Mouse (Mus musculus) forebrain, embryonic 12.5 days (tissue): ENCODE measurements around the gene Ubash3a. TPM values are rescaled to one million over a fixed set of nuclear protein-coding genes. Genes with fewer than 3 reads are reported as not detected.

Experiments used
- ATAC-seq: fragments of 200-750 bp; cut with Nextera tagmentation; 2 replicates; pipeline ENCODE4 v1.8.0; 2017; ENCODE audit warnings: moderate TSS enrichment; ENCODE audit not compliant: low FRiP score
- H3K27ac ChIP-seq: fragments of 300-500 bp; sonication (generic); 2 replicates; pipeline ENCODE4 v1.5.1; 2016; ENCODE audit warnings: mild to moderate bottlenecking
- H3K27me3 ChIP-seq: fragments of 300-500 bp; sonication (generic); 2 replicates; pipeline ENCODE4 v1.6.1; 2016; ENCODE audit warnings: mild to moderate bottlenecking
- H3K36me3 ChIP-seq: fragments of 300-500 bp; sonication (generic); replicated peaks from 2 replicates; pipeline ENCODE4 v1.6.1; 2016; ENCODE audit warnings: mild to moderate bottlenecking
- H3K4me1 ChIP-seq: fragments of 300-500 bp; sonication (generic); 2 replicates; pipeline ENCODE4 v1.6.1; 2016
- H3K4me2 ChIP-seq: fragments of 300-500 bp; sonication (generic); 2 replicates; pipeline ENCODE4 v1.6.1; 2016; ENCODE audit warnings: mild to moderate bottlenecking, moderate library complexity
- H3K4me3 ChIP-seq: fragments of 300-500 bp; sonication (generic); replicated peaks from 2 replicates; pipeline ENCODE4 v1.5.1; 2016; ENCODE audit warnings: mild to moderate bottlenecking
- H3K9ac ChIP-seq: fragments of 300-500 bp; sonication (generic); 2 replicates; pipeline ENCODE4 v1.6.1; 2016; ENCODE audit warnings: mild to moderate bottlenecking
- H3K9me3 ChIP-seq: fragments of 300-500 bp; sonication (generic); 2 replicates; pipeline ENCODE4 v1.6.1; 2016
- WGBS: fragments of 180-500 bp; shearing (Covaris S2); methylation state at CpG from one replicate; pipeline ENCODE4 v1.1.7; 2016; 5-methylcytosine and 5-hydroxymethylcytosine counted together
- polyA plus RNA-seq: library from polyadenylated mRNA; unstranded; fragments of >200 nt; fragmentation: Nextera tagmentation; extraction: Ambion mirVana; gene quantifications from 2 replicates; pipeline ENCODE4 v1.2.1, GENCODE M21; 2016

The Ubash3a gene
- polyA plus RNA-seq, 1 experiment from 2014 or later, result 0.29 TPM

GRCm38 (mm10) chr17:31224591-31224990 lies 16.9 kb downstream of the Ubash3a start:
- no peak overlapping the region for H3K9ac ChIP-seq
- no peak overlapping the region for H3K27ac ChIP-seq
- H3K4me2 ChIP-seq, result no peak overlapping the region
- H3K4me1 ChIP-seq, result no peaks in the 10 kb centered on the region
- no peaks in the 10 kb centered on the region for H3K27me3 ChIP-seq
- no peak overlapping the region for H3K4me3 ChIP-seq
- no peaks in the 10 kb centered on the region for H3K9me3 ChIP-seq
- H3K36me3 ChIP-seq, result no peaks in the 10 kb centered on the region
- no peak for ATAC-seq
- WGBS, result 88% methylated on average over 8 of the region's 8 CpGs

- WGBS, result 76% methylated on average over 3 of the region's 3 CpGs
- no peak overlapping the region for H3K27ac ChIP-seq
- no peak overlapping the region for H3K4me3 ChIP-seq
These were observed 18.7 kb downstream of the Ubash3a start for GRCm38 (mm10) chr17:31226368-31226767.

GRCm38 (mm10) chr17:31226931-31227330 lies 19.3 kb downstream of the Ubash3a start:
- no peaks in the 10 kb centered on the region for H3K36me3 ChIP-seq
- ATAC-seq, result no peak
- no peaks in the 10 kb centered on the region for H3K27me3 ChIP-seq
- H3K9me3 ChIP-seq, result no peaks in the 10 kb centered on the region
- H3K9ac ChIP-seq, result no peak overlapping the region
- no peaks in the 10 kb centered on the region for H3K4me1 ChIP-seq
- 87% methylated on average over 7 of the region's 7 CpGs for WGBS
- H3K27ac ChIP-seq, result no peak overlapping the region
- no peak overlapping the region for H3K4me3 ChIP-seq
- H3K4me2 ChIP-seq, result no peak overlapping the region

More at GRCm38 (mm10) chr17:31226368-31226767, 18.7 kb downstream of the Ubash3a start:
- H3K36me3 ChIP-seq, result no peaks in the 10 kb centered on the region
- ATAC-seq, result no peak
- H3K27me3 ChIP-seq, result no peaks in the 10 kb centered on the region
- no peaks in the 10 kb centered on the region for H3K4me1 ChIP-seq
- no peaks in the 10 kb centered on the region for H3K9me3 ChIP-seq
- H3K9ac ChIP-seq, result no peak overlapping the region
- no peak overlapping the region for H3K4me2 ChIP-seq

GRCm38 (mm10) chr17:31231780-31232179 lies 24.1 kb downstream of the Ubash3a start:
- ATAC-seq, result no peak
- no peak overlapping the region for H3K4me3 ChIP-seq
- 57% methylated on average over 6 of the region's 6 CpGs for WGBS
- no peak overlapping the region for H3K27ac ChIP-seq
- H3K4me1 ChIP-seq, result peaks cover 6% of the 10 kb centered on the region
- no peaks in the 10 kb centered on the region for H3K36me3 ChIP-seq
- H3K27me3 ChIP-seq, result no peaks in the 10 kb centered on the region
- H3K4me2 ChIP-seq, result no peak overlapping the region
- H3K9me3 ChIP-seq, result no peaks in the 10 kb centered on the region
- no peak overlapping the region for H3K9ac ChIP-seq

GRCm38 (mm10) chr17:31232251-31233010 lies 24.8 kb downstream of the Ubash3a start:
- 41% methylated on average over 8 of the region's 8 CpGs for WGBS
- no peak overlapping the region for H3K9ac ChIP-seq
- H3K4me3 ChIP-seq, result no peak overlapping the region
- H3K4me1 ChIP-seq, result peaks cover 6% of the 10 kb centered on the region
- no peak overlapping the region for H3K27ac ChIP-seq
- H3K27me3 ChIP-seq, result no peaks in the 10 kb centered on the region
- ATAC-seq, result no peak
- no peak overlapping the region for H3K4me2 ChIP-seq
- no peaks in the 10 kb centered on the region for H3K36me3 ChIP-seq
- H3K9me3 ChIP-seq, result no peaks in the 10 kb centered on the region

GRCm38 (mm10) chr17:31235915-31236314 lies 28.2 kb downstream of the Ubash3a start:
- Histone ChIP-seq H3K27ac (no peak overlapping the region), H3K4me2 (no peak overlapping the region), H3K36me3 (no peaks in the 10 kb centered on the region), H3K4me1 (peaks cover 6% of the 10 kb centered on the region), H3K9me3 (no peaks in the 10 kb centered on the region), H3K4me3 (no peak overlapping the region), H3K9ac (no peak overlapping the region), H3K27me3 (no peaks in the 10 kb centered on the region)
- no peak for ATAC-seq
- 95% methylated on average over 1 of the region's 1 CpGs for WGBS

GRCm38 (mm10) chr17:31238234-31239020 lies 30.8 kb downstream of the Ubash3a start:
- Histone ChIP-seq H3K4me1 (no peaks in the 10 kb centered on the region), H3K9me3 (no peaks in the 10 kb centered on the region), H3K27me3 (no peaks in the 10 kb centered on the region), H3K4me2 (no peak overlapping the region), H3K36me3 (no peaks in the 10 kb centered on the region), H3K4me3 (no peak overlapping the region), H3K27ac (no peak overlapping the region), H3K9ac (no peak overlapping the region)
- 79% methylated on average over 7 of the region's 7 CpGs for WGBS
- ATAC-seq, result no peak

GRCm38 (mm10) chr17:31241156-31241555 lies 33.5 kb downstream of the Ubash3a start:
- no peaks in the 10 kb centered on the region for H3K9me3 ChIP-seq
- 91% methylated on average over 8 of the region's 8 CpGs for WGBS
- no peak overlapping the region for H3K27ac ChIP-seq
- H3K4me1 ChIP-seq, result no peaks in the 10 kb centered on the region
- H3K4me3 ChIP-seq, result no peak overlapping the region
- no peak overlapping the region for H3K9ac ChIP-seq
- no peaks in the 10 kb centered on the region for H3K27me3 ChIP-seq
- no peaks in the 10 kb centered on the region for H3K36me3 ChIP-seq
- no peak for ATAC-seq
- H3K4me2 ChIP-seq, result no peak overlapping the region

GRCm38 (mm10) chr17:31242764-31243163 lies 35.1 kb downstream of the Ubash3a start:
- H3K4me2 ChIP-seq, result no peak overlapping the region
- WGBS, result 20% methylated on average over 1 of the region's 1 CpGs
- H3K36me3 ChIP-seq, result no peaks in the 10 kb centered on the region
- ATAC-seq, result no peak
- no peaks in the 10 kb centered on the region for H3K9me3 ChIP-seq
- no peak overlapping the region for H3K4me3 ChIP-seq
- no peak overlapping the region for H3K27ac ChIP-seq
- no peaks in the 10 kb centered on the region for H3K27me3 ChIP-seq
- H3K9ac ChIP-seq, result no peak overlapping the region
- no peaks in the 10 kb centered on the region for H3K4me1 ChIP-seq

- no peak overlapping the region for H3K9ac ChIP-seq
- H3K36me3 ChIP-seq, result no peaks in the 10 kb centered on the region
- no peak overlapping the region for H3K4me2 ChIP-seq
- no peaks in the 10 kb centered on the region for H3K27me3 ChIP-seq
- H3K27ac ChIP-seq, result no peak overlapping the region
- H3K9me3 ChIP-seq, result no peaks in the 10 kb centered on the region
- H3K4me1 ChIP-seq, result no peaks in the 10 kb centered on the region
- WGBS, result 82% methylated on average over 5 of the region's 5 CpGs
- H3K4me3 ChIP-seq, result no peak overlapping the region
- ATAC-seq, result no peak
These were observed 37.6 kb downstream of the Ubash3a start for GRCm38 (mm10) chr17:31245321-31245720.

- no peak overlapping the region for H3K4me3 ChIP-seq
- no peaks in the 10 kb centered on the region for H3K27me3 ChIP-seq
- no peak overlapping the region for H3K27ac ChIP-seq
- H3K4me2 ChIP-seq, result no peak overlapping the region
- ATAC-seq, result no peak
- H3K36me3 ChIP-seq, result no peaks in the 10 kb centered on the region
- H3K9me3 ChIP-seq, result no peaks in the 10 kb centered on the region
- 42% methylated on average over 5 of the region's 5 CpGs for WGBS
- H3K4me1 ChIP-seq, result no peaks in the 10 kb centered on the region
- H3K9ac ChIP-seq, result no peak overlapping the region
These were observed 39.5 kb downstream of the Ubash3a start for GRCm38 (mm10) chr17:31247144-31247543.

- Histone ChIP-seq H3K36me3 (no peaks in the 10 kb centered on the region), H3K9me3 (no peaks in the 10 kb centered on the region), H3K4me1 (0 out of 2 replicates have a peak, but pooled peaks cover 6% of the 10 kb centered on the region), H3K4me2 (no peak overlapping the region), H3K27me3 (peaks cover 3% of the 10 kb centered on the region; the same call in 1 of the 2 replicates), H3K4me3 (no peak overlapping the region), H3K27ac (no peak overlapping the region), H3K9ac (no peak overlapping the region)
- 68% methylated on average over 5 of the region's 5 CpGs for WGBS
- ATAC-seq, result no peak
These were observed 46.3 kb downstream of the Ubash3a start for GRCm38 (mm10) chr17:31253951-31254350.
